Mouse (Mus musculus) neural tube, embryonic 12.5 days (tissue): ENCODE measurements at regions not wholly inside any gene's neighbourhood (a gene's known extent, or its start where the extent isn't known, plus 50 kb on each side); places are given as distances from the start of the nearest gene placed in this dataset.

Experiments
- ATAC-seq: fragments of 200-750 bp; cut with Nextera tagmentation; 2 replicates; pipeline ENCODE4 v1.8.0; 2017; ENCODE audit warnings: low read depth, mild to moderate bottlenecking, moderate TSS enrichment, moderate library complexity; ENCODE audit not compliant: low FRiP score
- H3K27ac ChIP-seq: fragments of 300-500 bp; sonication (generic); 2 replicates; pipeline ENCODE4 v1.5.1; 2016
- H3K27me3 ChIP-seq: fragments of 300-500 bp; sonication (generic); replicated peaks from 2 replicates; pipeline ENCODE4 v1.6.1; 2016; ENCODE audit warnings: mild to moderate bottlenecking
- H3K36me3 ChIP-seq: fragments of 300-500 bp; sonication (generic); 2 replicates; pipeline ENCODE4 v1.6.1; 2016; ENCODE audit warnings: mild to moderate bottlenecking
- H3K4me1 ChIP-seq: fragments of 300-500 bp; sonication (generic); 2 replicates; pipeline ENCODE4 v1.6.1; 2016
- H3K4me2 ChIP-seq: fragments of 300-500 bp; sonication (generic); replicated peaks from 2 replicates; pipeline ENCODE4 v1.6.1; 2016; ENCODE audit warnings: mild to moderate bottlenecking
- H3K4me3 ChIP-seq: fragments of 300-500 bp; sonication (generic); 2 replicates; pipeline ENCODE4 v1.5.1; 2016
- H3K9ac ChIP-seq: fragments of 300-500 bp; sonication (generic); 2 replicates; pipeline ENCODE4 v1.6.1; 2016; ENCODE audit warnings: mild to moderate bottlenecking
- H3K9me3 ChIP-seq: fragments of 300-500 bp; sonication (generic); 2 replicates; pipeline ENCODE4 v1.6.1; 2016; ENCODE audit warnings: mild to moderate bottlenecking
- WGBS: fragments of 180-500 bp; shearing (Covaris S2); methylation state at CpG from one replicate; pipeline ENCODE4 v1.1.7; 2016; 5-methylcytosine and 5-hydroxymethylcytosine counted together

GRCm38 (mm10) chr12:15931535-15931934, 114.8 kb upstream of the Trib2 start:
- Histone ChIP-seq H3K9ac (no peak overlapping the region), H3K27me3 (no peaks in the 10 kb centered on the region), H3K4me3 (no peak overlapping the region), H3K4me2 (no peak overlapping the region), H3K9me3 (no peaks in the 10 kb centered on the region), H3K4me1 (no peaks in the 10 kb centered on the region), H3K27ac (no peak overlapping the region), H3K36me3 (no peaks in the 10 kb centered on the region)
- WGBS: 91% methylated on average over 4 of the region's 4 CpGs
- ATAC-seq: no peak

GRCm38 (mm10) chr12:15930155-15930554, 113.4 kb upstream of the Trib2 start:
- no peak overlapping the region for H3K4me3 ChIP-seq
- H3K4me2 ChIP-seq: no peak overlapping the region
- H3K4me1 ChIP-seq: no peaks in the 10 kb centered on the region
- ATAC-seq: no peak
- no peak overlapping the region for H3K9ac ChIP-seq
- H3K9me3 ChIP-seq: no peaks in the 10 kb centered on the region
- 97% methylated on average over 3 of the region's 3 CpGs for WGBS
- H3K27ac ChIP-seq: no peak overlapping the region
- H3K36me3 ChIP-seq: no peaks in the 10 kb centered on the region
- no peaks in the 10 kb centered on the region for H3K27me3 ChIP-seq

- H3K9me3 ChIP-seq: no peaks in the 10 kb centered on the region
- H3K36me3 ChIP-seq: no peaks in the 10 kb centered on the region
- no peak overlapping the region for H3K4me3 ChIP-seq
- no peak overlapping the region for H3K27ac ChIP-seq
- no peak overlapping the region for H3K9ac ChIP-seq
- no peak overlapping the region for H3K4me2 ChIP-seq
- 90% methylated on average over 1 of the region's 1 CpGs for WGBS
- no peak for ATAC-seq
- H3K27me3 ChIP-seq: no peaks in the 10 kb centered on the region
- no peaks in the 10 kb centered on the region for H3K4me1 ChIP-seq
These were observed 112.8 kb upstream of the Trib2 start for GRCm38 (mm10) chr12:15929541-15929940.

- Histone ChIP-seq H3K9me3 (no peaks in the 10 kb centered on the region), H3K27me3 (no peaks in the 10 kb centered on the region), H3K36me3 (no peaks in the 10 kb centered on the region), H3K27ac (no peak overlapping the region), H3K9ac (no peak overlapping the region), H3K4me1 (no peaks in the 10 kb centered on the region), H3K4me3 (no peak overlapping the region), H3K4me2 (no peak overlapping the region)
- ATAC-seq: no peak
- 88% methylated on average over 1 of the region's 1 CpGs for WGBS
These were observed 101.6 kb upstream of the Trib2 start for GRCm38 (mm10) chr12:15918291-15918690.

GRCm38 (mm10) chr12:15912959-15913358, 96.2 kb upstream of the Trib2 start:
- WGBS: 90% methylated on average over 1 of the region's 1 CpGs

GRCm38 (mm10) chr12:15912491-15912890, 95.8 kb upstream of the Trib2 start:
- ATAC-seq: no peak
- no peaks in the 10 kb centered on the region for H3K27me3 ChIP-seq
- no peak overlapping the region for H3K4me2 ChIP-seq
- H3K4me3 ChIP-seq: no peak overlapping the region
- no peak overlapping the region for H3K9ac ChIP-seq
- WGBS: 96% methylated on average over 3 of the region's 3 CpGs
- no peaks in the 10 kb centered on the region for H3K36me3 ChIP-seq
- no peak overlapping the region for H3K27ac ChIP-seq
- no peaks in the 10 kb centered on the region for H3K4me1 ChIP-seq
- H3K9me3 ChIP-seq: no peaks in the 10 kb centered on the region

More at GRCm38 (mm10) chr12:15912959-15913358, 96.2 kb upstream of the Trib2 start:
- Histone ChIP-seq H3K9me3 (no peaks in the 10 kb centered on the region), H3K27me3 (no peaks in the 10 kb centered on the region), H3K4me2 (no peak overlapping the region), H3K4me1 (no peaks in the 10 kb centered on the region), H3K9ac (no peak overlapping the region), H3K4me3 (no peak overlapping the region), H3K27ac (no peak overlapping the region), H3K36me3 (no peaks in the 10 kb centered on the region)
- no peak for ATAC-seq

- WGBS: 86% methylated on average over 1 of the region's 1 CpGs
- Histone ChIP-seq H3K27me3 (no peaks in the 10 kb centered on the region), H3K9me3 (no peaks in the 10 kb centered on the region), H3K9ac (no peak overlapping the region), H3K4me3 (no peak overlapping the region), H3K27ac (no peak overlapping the region), H3K4me2 (no peak overlapping the region), H3K36me3 (no peaks in the 10 kb centered on the region), H3K4me1 (no peaks in the 10 kb centered on the region)
- ATAC-seq: no peak
These were observed 94.7 kb upstream of the Trib2 start for GRCm38 (mm10) chr12:15911254-15911991.

GRCm38 (mm10) chr12:15897539-15897938, 80.8 kb upstream of the Trib2 start:
- no peaks in the 10 kb centered on the region for H3K36me3 ChIP-seq
- H3K9me3 ChIP-seq: no peaks in the 10 kb centered on the region
- H3K27me3 ChIP-seq: no peaks in the 10 kb centered on the region
- no peak overlapping the region for H3K4me3 ChIP-seq
- no peak overlapping the region for H3K9ac ChIP-seq
- WGBS: 87% methylated on average over 2 of the region's 2 CpGs
- H3K4me2 ChIP-seq: no peak overlapping the region
- no peaks in the 10 kb centered on the region for H3K4me1 ChIP-seq
- H3K27ac ChIP-seq: no peak overlapping the region
- ATAC-seq: no peak

GRCm38 (mm10) chr12:15896511-15896910, 79.8 kb upstream of the Trib2 start:
- Histone ChIP-seq H3K9ac (no peak overlapping the region), H3K27ac (no peak overlapping the region), H3K27me3 (no peaks in the 10 kb centered on the region), H3K36me3 (no peaks in the 10 kb centered on the region), H3K4me3 (no peak overlapping the region), H3K4me2 (no peak overlapping the region), H3K4me1 (no peaks in the 10 kb centered on the region), H3K9me3 (no peaks in the 10 kb centered on the region)
- ATAC-seq: no peak
- 75% methylated on average over 3 of the region's 3 CpGs for WGBS

- no peaks in the 10 kb centered on the region for H3K4me1 ChIP-seq
- 43% methylated on average over 2 of the region's 2 CpGs for WGBS
- H3K4me2 ChIP-seq: no peak overlapping the region
- H3K9ac ChIP-seq: no peak overlapping the region
- H3K4me3 ChIP-seq: no peak overlapping the region
- no peak for ATAC-seq
- H3K9me3 ChIP-seq: no peaks in the 10 kb centered on the region
- no peaks in the 10 kb centered on the region for H3K36me3 ChIP-seq
- no peaks in the 10 kb centered on the region for H3K27me3 ChIP-seq
- H3K27ac ChIP-seq: no peak overlapping the region
These were observed 78.5 kb upstream of the Trib2 start for GRCm38 (mm10) chr12:15895215-15895614.

GRCm38 (mm10) chr12:15890591-15890990, 73.9 kb upstream of the Trib2 start:
- Histone ChIP-seq H3K4me1 (no peaks in the 10 kb centered on the region), H3K9ac (no peak overlapping the region), H3K9me3 (no peaks in the 10 kb centered on the region), H3K27me3 (no peaks in the 10 kb centered on the region), H3K4me2 (no peak overlapping the region), H3K36me3 (no peaks in the 10 kb centered on the region), H3K4me3 (no peak overlapping the region), H3K27ac (no peak overlapping the region)
- WGBS: 66% methylated on average over 1 of the region's 1 CpGs
- ATAC-seq: no peak

- H3K4me3 ChIP-seq: no peak overlapping the region
- no peak overlapping the region for H3K4me2 ChIP-seq
- H3K9ac ChIP-seq: no peak overlapping the region
- no peaks in the 10 kb centered on the region for H3K36me3 ChIP-seq
- H3K27ac ChIP-seq: no peak overlapping the region
- H3K4me1 ChIP-seq: no peaks in the 10 kb centered on the region
- no peak for ATAC-seq
- H3K9me3 ChIP-seq: no peaks in the 10 kb centered on the region
- H3K27me3 ChIP-seq: no peaks in the 10 kb centered on the region
- WGBS: 81% methylated on average over 7 of the region's 7 CpGs
These were observed 63.2 kb upstream of the Trib2 start for GRCm38 (mm10) chr12:15879907-15880430.
